Mouse (Mus musculus) adrenal gland, adult (tissue): ENCODE results near the gene Nptxr.

ENCODE experiments used
- DNase-seq, 2 experiments: peaks; one replicate each; pipeline ENCODE4 v3.0.0; 2022 to 2023; ENCODE audit warnings: low spot score in 1 of 2; ENCODE audit not compliant: inconsistent age in 2 of 2

Nptxr gene

DNA sequence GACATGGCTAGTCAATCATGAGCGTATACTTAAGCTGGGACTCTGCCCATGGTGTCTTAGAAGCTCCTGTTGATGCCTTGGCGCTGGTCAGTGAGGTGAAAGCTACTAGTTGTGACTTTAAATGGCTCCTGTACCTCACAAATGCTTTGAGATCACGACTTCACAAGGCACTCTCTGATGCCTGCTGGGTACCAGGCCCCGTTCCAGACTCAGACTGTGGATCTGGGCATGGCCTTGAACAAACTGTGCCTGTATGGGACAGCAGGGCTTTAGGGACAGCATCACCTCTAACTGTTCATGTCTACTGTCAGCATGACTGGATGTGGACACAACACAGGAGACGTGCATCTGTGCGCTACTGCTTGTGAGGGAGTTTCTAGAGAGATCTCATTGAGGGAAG is 13.7 kb downstream of the Nptxr start:
- DNase-seq, result no peak

- no peak for DNase-seq
These were observed 14.5 kb downstream of the Nptxr start for GRCm38 (mm10) chr15:79790111-79790510.

DNA sequence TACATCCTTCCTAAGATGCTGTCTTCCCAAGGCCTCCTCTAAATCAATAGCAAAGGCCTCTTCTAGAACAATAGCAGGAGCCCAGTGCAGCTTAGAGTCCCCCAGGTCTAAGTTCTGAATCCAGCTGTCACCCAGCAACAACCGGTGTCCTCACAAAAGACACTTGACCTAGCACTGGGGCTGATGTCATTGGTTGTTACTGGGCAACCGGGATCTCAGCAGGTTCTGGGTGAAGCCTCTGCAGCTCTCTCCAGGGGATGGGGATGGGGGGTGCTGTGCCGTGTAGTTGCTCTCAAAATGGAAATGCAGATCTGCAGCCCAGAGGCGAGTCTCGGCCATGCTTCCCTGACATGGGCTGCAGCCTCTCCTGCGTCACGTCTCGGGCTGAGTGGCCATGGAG is 16.8 kb downstream of the Nptxr start:
- no peak for DNase-seq

DNA sequence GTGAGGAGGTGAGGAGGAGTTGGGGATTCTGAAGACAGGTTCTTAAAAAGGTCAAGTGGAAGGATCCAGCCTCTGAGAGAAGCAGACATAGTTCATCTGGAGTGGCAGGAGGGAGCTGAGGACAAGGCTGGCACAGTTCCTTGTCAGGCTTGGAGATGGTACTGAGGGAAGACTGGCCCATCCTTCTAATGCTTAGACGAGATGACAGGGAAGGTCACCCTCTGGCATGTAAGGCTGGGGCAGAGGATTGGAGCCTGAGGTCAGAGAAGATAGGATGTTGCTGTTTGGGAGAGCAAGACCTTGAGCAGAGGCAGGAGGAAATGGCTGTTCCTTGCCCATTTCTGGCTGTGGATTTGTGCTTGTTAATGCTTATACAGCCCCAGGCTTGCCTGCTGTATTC is 19.5 kb downstream of the Nptxr start:
- peak; percentile 51 to 75 for DNase-seq

GRCm38 (mm10) chr15:79777749-79778148 is 26.8 kb downstream of the Nptxr start, which contains the start of gene Dnal4:
Gene Dnal4 (minus strand): TSS chr15:79777849.
- no peak for DNase-seq

DNA sequence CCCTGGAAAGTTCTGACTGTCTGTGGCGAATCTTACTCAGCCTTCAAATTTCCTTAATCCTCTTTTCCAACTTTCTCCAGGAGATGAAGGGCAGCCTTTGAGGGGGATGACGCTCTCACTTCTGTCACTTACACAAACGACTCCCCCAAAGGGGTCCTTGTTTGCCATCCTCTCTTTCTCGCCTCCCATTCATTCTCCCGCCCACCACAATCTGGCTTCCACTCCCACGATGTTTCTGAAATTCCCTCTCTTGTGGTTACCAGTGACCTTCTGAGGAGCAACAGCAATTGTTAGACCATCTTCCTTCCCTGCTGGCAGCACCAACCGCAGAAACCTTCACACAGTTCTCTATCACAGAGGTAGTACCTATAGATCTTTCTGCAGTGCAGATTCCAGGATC is 28.9 kb downstream of the Nptxr start:
- no peak for DNase-seq

DNA sequence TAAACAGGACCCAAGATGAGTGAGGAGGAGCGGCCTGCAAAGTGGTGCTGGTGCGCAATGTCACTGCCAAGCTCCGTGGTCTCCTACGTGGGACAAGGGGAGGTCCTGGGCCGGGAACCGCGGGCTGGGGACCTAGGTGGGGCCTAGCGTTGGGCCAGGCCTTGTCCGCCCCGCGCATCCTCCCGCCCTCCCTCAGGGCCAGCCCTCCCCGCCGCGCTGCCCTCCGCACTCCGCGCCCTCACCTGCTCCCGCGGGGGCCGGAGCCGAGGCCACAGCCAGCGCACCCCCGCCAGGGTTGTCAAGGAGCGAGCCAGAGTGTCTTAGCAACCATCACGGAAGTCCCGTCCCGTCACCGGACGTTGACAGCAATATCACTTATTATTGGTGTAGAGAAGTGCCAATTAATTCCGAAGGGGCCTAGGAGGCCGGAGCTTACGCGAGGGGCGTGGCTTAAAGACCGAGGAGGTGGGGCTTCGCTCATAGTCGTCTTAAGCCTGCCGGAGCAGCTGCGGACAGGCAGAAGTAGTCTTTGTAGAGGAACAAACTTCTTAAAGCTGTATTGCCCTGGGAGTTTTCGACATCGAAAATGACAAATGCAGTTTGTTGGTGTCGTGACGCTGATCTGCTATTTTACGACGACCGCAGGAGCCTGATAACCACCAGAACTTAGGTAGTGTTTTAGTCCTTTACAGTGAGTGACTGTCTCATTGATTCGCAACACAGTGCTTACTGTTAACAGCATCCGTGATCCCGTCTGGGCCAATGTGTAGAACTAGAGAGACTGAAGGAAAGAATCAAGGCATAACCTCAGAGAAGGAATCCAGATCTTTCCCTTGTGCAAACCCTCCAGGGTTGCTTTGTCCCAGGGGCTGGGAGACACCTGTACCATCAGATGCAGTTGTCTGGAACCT is 30.2 kb downstream of the Nptxr start:
- DNase-seq, result peak; percentile 97 to 98

DNA sequence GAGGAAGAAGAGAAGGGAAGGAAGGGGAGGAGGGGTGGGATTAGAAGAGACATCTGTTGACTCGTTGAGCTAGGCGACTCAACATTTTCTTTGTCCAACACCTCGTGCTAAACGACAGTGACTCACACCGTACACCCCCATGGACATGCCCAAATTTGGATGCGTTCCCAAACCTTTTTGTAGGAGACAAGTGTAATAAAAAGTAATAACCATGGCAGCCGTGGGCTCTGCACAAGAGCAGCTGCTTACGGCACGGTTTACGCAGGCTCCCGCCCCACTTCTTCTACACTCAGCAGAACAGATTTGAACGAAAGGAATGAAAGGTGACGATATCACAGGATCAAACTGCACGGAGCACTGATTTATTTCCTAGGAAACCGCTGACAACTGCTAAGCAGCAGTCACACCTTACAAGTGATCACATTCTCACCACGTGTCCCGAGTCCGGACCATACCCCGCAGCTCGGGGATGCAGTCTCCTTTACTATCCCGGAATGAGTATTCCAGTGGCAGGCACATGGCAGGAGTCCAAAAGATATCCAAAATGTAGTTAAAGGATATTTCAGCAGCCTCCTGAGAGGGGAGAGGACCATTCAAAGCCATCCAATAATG is 33.8 kb downstream of the Nptxr start:
- no peak for DNase-seq

GRCm38 (mm10) chr15:79768302-79768701 is 36.3 kb downstream of the Nptxr start:
- DNase-seq, result no peak

DNA sequence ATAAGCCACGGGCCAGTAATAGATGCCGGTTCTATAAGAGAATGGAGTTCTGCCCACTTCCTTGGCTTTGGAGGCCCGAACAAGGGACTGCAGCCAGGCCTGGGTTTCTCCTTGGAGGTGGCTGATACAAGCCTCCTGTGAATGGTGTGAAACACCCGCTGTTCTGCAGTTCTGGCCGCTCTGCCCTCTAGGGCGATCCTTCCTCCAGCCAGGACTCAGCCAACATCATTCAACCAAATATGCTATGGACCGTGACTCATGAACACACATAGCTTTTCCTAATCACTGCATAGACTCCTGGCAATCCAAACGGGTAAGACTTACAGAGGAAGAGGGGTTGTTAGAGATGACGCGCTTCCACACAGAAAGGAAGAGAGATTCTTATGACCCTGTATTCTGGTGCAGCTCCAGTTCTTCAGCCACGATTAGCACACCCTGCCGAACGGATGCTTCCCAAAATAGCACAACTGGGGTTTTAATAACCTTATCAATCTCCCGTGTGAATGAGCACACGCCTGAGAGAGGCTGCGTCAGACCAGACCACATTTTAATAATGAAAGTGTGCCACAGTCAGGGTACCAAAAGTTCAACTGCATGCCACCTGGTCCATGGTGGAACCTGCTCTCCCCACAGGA is 37.1 kb downstream of the Nptxr start:
- DNase-seq, result no peak

DNA sequence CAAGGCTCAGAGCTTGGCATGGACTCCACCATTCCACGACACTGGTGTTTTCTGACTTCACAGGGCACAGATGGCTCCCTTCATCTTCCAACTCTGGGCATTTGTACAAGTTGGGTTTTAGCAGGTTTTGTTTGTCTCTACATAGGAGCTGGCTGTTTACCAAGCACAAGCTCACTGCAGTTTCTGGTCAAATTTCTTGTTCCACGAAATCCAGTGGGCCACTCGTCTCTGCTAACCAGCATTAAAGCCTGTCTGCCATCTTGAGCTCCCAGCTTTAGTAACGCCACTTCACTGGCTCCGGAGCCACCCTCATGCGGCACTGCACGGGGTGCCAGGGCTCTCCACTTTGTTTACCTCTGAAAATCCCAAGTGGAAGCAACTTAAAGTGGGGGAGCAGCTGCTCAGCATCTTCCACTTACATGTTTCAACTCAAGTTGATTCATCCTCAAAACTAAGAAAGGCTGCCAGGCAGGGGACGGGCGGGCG is 37.9 kb downstream of the Nptxr start:
- no peak for DNase-seq

DNA sequence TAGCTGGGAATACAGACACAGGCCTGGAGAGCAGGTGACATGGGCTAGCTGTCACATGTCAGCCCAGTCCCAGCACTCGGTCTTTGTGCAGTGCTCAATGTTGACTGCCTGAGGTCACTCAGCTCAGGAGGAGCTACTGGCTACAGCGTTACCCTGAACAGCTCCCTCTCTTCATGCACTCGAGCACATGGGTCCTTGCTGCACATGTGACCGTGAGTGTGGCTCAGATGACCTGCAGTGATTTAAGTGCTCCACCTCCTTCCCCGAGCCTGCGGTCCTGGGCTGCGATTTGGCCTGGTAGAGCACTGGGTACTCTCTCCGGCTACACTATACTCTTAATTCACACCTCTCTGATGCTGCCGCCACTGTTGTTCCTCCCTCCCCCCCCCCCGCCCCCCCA is 38.4 kb downstream of the Nptxr start:
- no peak for DNase-seq

DNA sequence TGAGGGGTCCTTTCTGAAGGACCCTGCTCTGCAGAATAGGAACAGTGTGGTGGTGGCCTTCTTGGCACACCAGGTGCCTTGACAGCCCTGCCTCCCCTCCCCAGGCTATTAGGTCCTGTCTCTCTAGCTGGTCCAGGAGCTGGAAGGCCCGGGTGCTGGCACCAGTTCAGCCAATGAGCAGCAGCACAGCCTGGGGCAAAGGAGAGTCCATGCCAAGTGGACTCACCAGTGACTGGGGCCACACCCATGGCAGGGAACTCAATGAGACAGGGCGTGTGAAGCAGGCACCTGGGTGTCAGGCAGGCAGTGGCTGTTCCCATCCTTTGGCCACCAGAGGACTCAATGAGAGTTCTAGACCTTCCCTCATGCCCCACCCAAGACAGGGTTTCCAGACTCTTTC is 39.2 kb downstream of the Nptxr start:
- DNase-seq, result peak in 1 of 2 experiments; percentile 38

GRCm38 (mm10) chr15:79764539-79765267 is 39.9 kb downstream of the Nptxr start:
- DNase-seq, result no peak

- DNase-seq, result peak in 1 of 2 experiments; percentile 49
These were observed 40.8 kb downstream of the Nptxr start for GRCm38 (mm10) chr15:79763601-79764246.

- DNase-seq, result no peak
These were observed 41.6 kb downstream of the Nptxr start for GRCm38 (mm10) chr15:79763001-79763400.

GRCm38 (mm10) chr15:79760956-79761355 is 43.6 kb downstream of the Nptxr start:
- DNase-seq, result no peak

DNA sequence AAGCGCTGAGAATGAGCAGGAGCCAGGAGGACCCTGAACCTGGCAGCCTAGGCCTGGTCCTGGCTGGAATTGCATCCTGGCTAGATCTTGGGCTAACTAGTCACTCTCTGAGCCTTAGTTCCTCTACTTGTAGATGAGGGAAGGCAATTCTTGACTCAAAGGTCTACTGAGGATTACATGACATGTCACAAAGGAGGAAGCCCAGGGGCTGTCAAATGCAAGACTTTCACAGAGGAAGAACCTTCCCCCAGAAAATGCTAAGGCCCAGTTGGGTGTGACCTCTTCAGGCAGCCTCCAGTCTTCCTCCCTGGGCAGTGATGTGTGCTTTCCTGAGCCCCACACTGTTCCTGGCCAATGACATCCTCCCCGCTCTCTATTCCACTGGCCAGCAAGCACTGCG is 47.4 kb downstream of the Nptxr start:
- no peak for DNase-seq

DNA sequence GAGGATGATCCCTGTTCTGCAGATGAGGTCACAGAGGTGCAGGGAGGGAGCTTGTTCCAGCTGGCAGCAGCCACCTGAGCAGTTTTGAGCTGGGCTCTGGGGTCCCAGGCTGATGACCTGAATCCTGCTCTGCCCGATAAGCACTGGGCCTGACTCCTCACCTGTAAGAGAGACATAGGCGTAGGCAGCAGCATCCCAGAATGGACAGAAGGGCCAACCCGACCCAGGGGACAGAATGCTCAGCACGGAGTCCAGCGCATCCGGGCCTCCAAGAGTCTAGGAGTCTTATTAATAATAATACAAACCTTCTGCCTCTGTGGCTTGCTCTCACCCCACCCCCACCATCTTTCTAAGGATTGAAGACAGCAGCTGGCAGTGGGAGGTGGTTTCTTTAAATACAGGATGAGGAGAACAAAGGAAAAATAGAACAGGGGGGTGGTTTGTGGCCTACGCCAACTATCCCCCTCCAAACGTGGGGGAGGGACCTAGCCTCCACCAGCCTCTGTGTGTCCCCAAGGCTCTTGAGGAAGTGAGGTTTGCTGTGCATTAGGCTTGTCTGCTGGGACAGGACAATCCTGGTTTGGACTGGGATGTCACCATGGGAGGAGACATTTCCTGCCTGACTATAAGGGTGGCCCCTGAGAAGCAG is 48.5 kb downstream of the Nptxr start:
- DNase-seq, result no peak

- no peak for DNase-seq
These were observed 49.4 kb downstream of the Nptxr start for GRCm38 (mm10) chr15:79755176-79755575.
